Mouse (Mus musculus): ENCODE data around the gene Ube4b. TPM values are rescaled to one million over a fixed set of nuclear protein-coding genes. Genes with fewer than 3 reads are reported as not detected.

The Ube4b gene
- polyA plus RNA-seq, 1 experiment from 2014 or later: 28.8 TPM

- H3K9ac ChIP-seq (ENCODE audit: low read depth, low read length): no peak overlapping the region
- peaks cover 21% of the 10 kb centered on the region; the same call in 1 of the 2 replicates for H3K4me1 ChIP-seq (replicated peaks; ENCODE audit: insufficient read depth, low read length)
- no peak overlapping the region for H3K4me3 ChIP-seq (replicated peaks; ENCODE audit: low read depth, low read length)
- H3K27ac ChIP-seq: peak overlapping the region; percentile 52
- no peaks in the 10 kb centered on the region for H3K27me3 ChIP-seq (ENCODE audit: insufficient read depth, low read length)
- no peak for ATAC-seq (replicated peaks; ENCODE audit: low FRiP score, low read depth)
- H3K4me2 ChIP-seq (ENCODE audit: low read length): no peak overlapping the region
- no peaks in the 10 kb centered on the region for H3K9me3 ChIP-seq (replicated peaks; ENCODE audit: low read length)
- 51% methylated on average over 2 of the region's 2 CpGs for WGBS
- no peak for DNase-seq (ENCODE audit: low spot score)
- 0 out of 2 replicates have a peak, but pooled peaks cover 8% of the 10 kb centered on the region for H3K36me3 ChIP-seq (ENCODE audit: insufficient read depth, low read length)
- no peak for TF ChIP-seq CTCF (IDR thresholded peaks at IDR 0.05; ENCODE audit: low read depth)
Observed at GRCm38 (mm10) chr4:149416986-149417385, 9.6 kb downstream of the Ube4b start.

DNA sequence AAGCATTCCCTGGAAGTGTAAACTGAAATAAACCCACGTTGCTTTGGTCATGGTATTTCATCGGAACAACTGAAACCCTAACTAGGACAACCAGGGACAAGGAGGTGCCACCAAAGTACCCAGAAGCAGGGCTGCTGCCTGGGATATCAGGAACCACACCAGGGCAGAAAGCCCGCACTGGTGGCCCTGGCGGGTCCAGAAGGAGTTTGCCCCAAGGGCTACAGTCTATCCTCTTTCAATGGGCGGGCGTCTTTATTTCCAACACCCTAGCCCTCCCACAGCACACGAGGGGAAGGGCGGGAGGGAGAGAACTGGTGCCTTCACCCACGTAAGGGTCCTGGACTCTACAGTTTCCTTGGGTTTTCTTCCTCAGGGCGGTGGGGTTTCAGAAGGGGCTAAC, 10.1 kb downstream of the Ube4b start:
- 61% methylated on average over 10 of the region's 10 CpGs for WGBS
- no peak for TF ChIP-seq CTCF (IDR thresholded peaks at IDR 0.05; ENCODE audit: low read depth)
- Histone ChIP-seq H3K36me3 (ENCODE audit: insufficient read depth, low read length) (0 out of 2 replicates have a peak, but pooled peaks cover 8% of the 10 kb centered on the region), H3K27ac (peak overlapping the region; percentile 52), H3K4me1 (replicated peaks; ENCODE audit: insufficient read depth, low read length) (peaks cover 21% of the 10 kb centered on the region; the same call in 1 of the 2 replicates), H3K4me2 (ENCODE audit: low read length) (no peak overlapping the region), H3K27me3 (ENCODE audit: insufficient read depth, low read length) (no peaks in the 10 kb centered on the region), H3K4me3 (replicated peaks; ENCODE audit: low read depth, low read length) (no peak overlapping the region), H3K9ac (ENCODE audit: low read depth, low read length) (no peak overlapping the region), H3K9me3 (replicated peaks; ENCODE audit: low read length) (no peaks in the 10 kb centered on the region)
- DNase-seq (ENCODE audit: low spot score): no peak
- ATAC-seq (replicated peaks; ENCODE audit: low FRiP score, low read depth): no peak

- no peak overlapping the region for H3K4me3 ChIP-seq (replicated peaks; ENCODE audit: low read depth, low read length)
- ATAC-seq (replicated peaks; ENCODE audit: low FRiP score, low read depth) (peak; percentile 89), DNase-seq (ENCODE audit: low spot score) (peak; percentile 51)
- H3K4me1 ChIP-seq (replicated peaks; ENCODE audit: insufficient read depth, low read length): peaks cover 21% of the 10 kb centered on the region; the same call in 1 of the 2 replicates
- H3K36me3 ChIP-seq (ENCODE audit: insufficient read depth, low read length): 0 out of 2 replicates have a peak, but pooled peaks cover 8% of the 10 kb centered on the region
- no peaks in the 10 kb centered on the region for H3K9me3 ChIP-seq (replicated peaks; ENCODE audit: low read length)
- no peak for TF ChIP-seq CTCF (IDR thresholded peaks at IDR 0.05; ENCODE audit: low read depth)
- H3K9ac ChIP-seq (ENCODE audit: low read depth, low read length): no peak overlapping the region
- H3K4me2 ChIP-seq (ENCODE audit: low read length): no peak overlapping the region; the same call in 1 of the 2 replicates
- H3K27ac ChIP-seq: peak overlapping the region; percentile 52
- WGBS: 10% methylated on average over 13 of the region's 13 CpGs
- no peaks in the 10 kb centered on the region for H3K27me3 ChIP-seq (ENCODE audit: insufficient read depth, low read length)
Observed at GRCm38 (mm10) chr4:149415651-149416169, 10.8 kb downstream of the Ube4b start.

DNA sequence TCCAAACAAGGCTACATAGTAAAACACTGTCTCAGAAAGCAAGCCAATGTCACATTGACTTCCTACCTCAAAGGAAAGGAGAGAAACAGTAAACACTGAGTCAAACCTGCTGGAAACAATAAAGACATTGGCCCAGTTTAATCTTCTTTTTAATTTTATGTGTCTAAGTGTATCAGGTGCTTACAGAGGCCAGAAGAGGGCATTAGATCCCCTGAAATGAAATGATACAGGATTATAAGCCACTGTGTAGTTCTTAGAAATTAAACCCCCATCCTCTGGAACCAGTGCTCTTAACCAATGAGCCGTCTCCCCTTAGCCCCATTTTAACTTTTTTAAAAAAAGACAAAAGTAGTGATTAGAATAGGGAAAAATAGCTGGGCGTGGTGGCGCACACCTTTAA, 12.3 kb downstream of the Ube4b start:
- Histone ChIP-seq H3K27ac (no peak overlapping the region), H3K36me3 (ENCODE audit: insufficient read depth, low read length) (no peaks in the 10 kb centered on the region), H3K4me2 (ENCODE audit: low read length) (no peak overlapping the region), H3K4me3 (replicated peaks; ENCODE audit: low read depth, low read length) (no peak overlapping the region), H3K27me3 (ENCODE audit: insufficient read depth, low read length) (no peaks in the 10 kb centered on the region), H3K4me1 (replicated peaks; ENCODE audit: insufficient read depth, low read length) (peaks cover 21% of the 10 kb centered on the region; the same call in 1 of the 2 replicates), H3K9me3 (replicated peaks; ENCODE audit: low read length) (no peaks in the 10 kb centered on the region), H3K9ac (ENCODE audit: low read depth, low read length) (no peak overlapping the region)
- ATAC-seq (replicated peaks; ENCODE audit: low FRiP score, low read depth) (no peak), DNase-seq (ENCODE audit: low spot score) (peak; percentile 46)
- WGBS: 88% methylated on average over 3 of the region's 3 CpGs
- TF ChIP-seq CTCF (IDR thresholded peaks at IDR 0.05; ENCODE audit: low read depth): peak; percentile 58

GRCm38 (mm10) chr4:149409759-149410158, 16.8 kb downstream of the Ube4b start:
- no peaks in the 10 kb centered on the region for H3K36me3 ChIP-seq (ENCODE audit: insufficient read depth, low read length)
- TF ChIP-seq CTCF (IDR thresholded peaks at IDR 0.05; ENCODE audit: low read depth): no peak
- 78% methylated on average over 4 of the region's 4 CpGs for WGBS

DNA sequence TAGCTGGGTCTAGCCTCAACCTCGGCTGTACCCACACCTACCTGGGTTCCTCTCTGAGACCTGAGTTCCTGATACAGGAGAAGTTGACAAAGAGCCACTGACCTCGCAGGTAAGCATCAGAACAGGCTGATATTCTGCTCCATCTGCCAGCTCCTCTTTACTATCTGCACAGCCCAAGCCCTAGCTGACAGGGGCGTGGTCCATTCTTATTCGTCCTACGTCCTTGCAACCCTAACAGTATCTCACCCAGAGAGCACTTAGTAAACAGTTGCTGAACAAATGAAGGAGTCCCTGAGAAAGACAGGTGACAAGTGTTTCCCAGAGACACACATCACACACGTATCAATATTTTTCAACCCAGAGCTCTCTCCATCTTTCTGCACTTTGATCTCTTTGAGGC, 18.2 kb downstream of the Ube4b start:
- ATAC-seq (replicated peaks; ENCODE audit: low FRiP score, low read depth): no peak

More at GRCm38 (mm10) chr4:149409759-149410158, 16.8 kb downstream of the Ube4b start:
- ATAC-seq (replicated peaks; ENCODE audit: low FRiP score, low read depth) (no peak), DNase-seq (ENCODE audit: low spot score) (no peak)
- no peak overlapping the region for H3K4me3 ChIP-seq (replicated peaks; ENCODE audit: low read depth, low read length)
- no peak overlapping the region for H3K9ac ChIP-seq (ENCODE audit: low read depth, low read length)
- H3K4me1 ChIP-seq (replicated peaks; ENCODE audit: insufficient read depth, low read length): peaks cover 3% of the 10 kb centered on the region; the same call in 1 of the 2 replicates
- H3K4me2 ChIP-seq (ENCODE audit: low read length): no peak overlapping the region
- no peak overlapping the region for H3K27ac ChIP-seq
- H3K9me3 ChIP-seq (replicated peaks; ENCODE audit: low read length): no peaks in the 10 kb centered on the region
- H3K27me3 ChIP-seq (ENCODE audit: insufficient read depth, low read length): no peaks in the 10 kb centered on the region

More for the DNA sequence above, 18.2 kb downstream of the Ube4b start:
- no peak overlapping the region for H3K9ac ChIP-seq (ENCODE audit: low read depth, low read length)
- peaks cover 10% of the 10 kb centered on the region for H3K4me1 ChIP-seq (replicated peaks; ENCODE audit: insufficient read depth, low read length)
- no peak overlapping the region for H3K27ac ChIP-seq
- H3K27me3 ChIP-seq (ENCODE audit: insufficient read depth, low read length): no peaks in the 10 kb centered on the region
- TF ChIP-seq CTCF (IDR thresholded peaks at IDR 0.05; ENCODE audit: low read depth): no peak
- no peak overlapping the region for H3K4me2 ChIP-seq (ENCODE audit: low read length)
- H3K36me3 ChIP-seq (ENCODE audit: insufficient read depth, low read length): no peaks in the 10 kb centered on the region
- H3K4me3 ChIP-seq (replicated peaks; ENCODE audit: low read depth, low read length): no peak overlapping the region
- DNase-seq (ENCODE audit: low spot score): no peak
- WGBS: 92% methylated on average over 6 of the region's 6 CpGs
- no peaks in the 10 kb centered on the region for H3K9me3 ChIP-seq (replicated peaks; ENCODE audit: low read length)
